9 mouse cellular contexts compared by ENCODE assay signal in the genomic region with DNA sequence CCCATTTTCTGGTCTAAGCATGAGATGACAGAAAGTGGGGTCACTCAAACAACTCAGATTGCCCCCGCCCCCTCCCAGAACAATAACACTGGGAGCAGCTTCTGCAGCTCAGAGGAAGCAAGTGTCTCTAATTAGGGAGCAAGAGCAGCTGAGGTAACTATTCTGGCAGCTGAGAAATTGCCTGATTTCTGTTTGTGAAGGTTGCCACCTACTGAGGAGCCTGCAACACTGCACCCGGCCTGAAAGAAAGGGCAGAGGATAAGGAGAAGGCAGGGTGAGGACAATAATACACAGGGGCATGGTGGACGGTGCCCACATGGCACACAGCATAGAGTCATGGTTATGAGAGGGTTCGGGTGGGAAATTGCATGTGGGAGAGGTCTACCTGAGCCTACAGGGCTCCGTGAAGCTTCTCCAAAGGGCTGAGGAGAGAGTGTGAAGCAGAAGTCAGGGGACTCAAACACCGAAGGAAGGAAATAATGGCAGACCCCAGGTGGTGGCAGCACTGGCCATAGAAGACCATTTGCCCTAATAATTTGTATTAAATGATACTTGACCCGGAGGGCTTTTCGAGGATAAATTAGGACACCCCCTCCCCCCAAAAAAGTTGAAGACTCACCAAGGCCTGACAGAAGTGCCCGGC.
DNase-seq lines count a peak whose midpoint lies in the region; ATAC-seq and TF ChIP-seq lines count a peak whose summit lies in the region.
"Had no signal": no experiment of that assay in that cellular context is flagged by ENCODE, and none has a peak within 500 bp of the region (broad histone marks: within the 10 kb centered on the region; RNA-seq: fewer than 3 reads in every experiment).

No protein-coding gene starts in this region.

- no peaks in the 10 kb centered on the region for H3K36me3 ChIP-seq in hindbrain, embryonic 10.5 days
- H3K36me3 ChIP-seq in lung, embryonic 16.5 days (ENCODE audit: control insufficient read depth, insufficient read depth, low read length): no peaks in the 10 kb centered on the region
- H3K36me3 ChIP-seq: limb, embryonic 15.5 days had no signal

- H3K9ac ChIP-seq in lung, embryonic 16.5 days (ENCODE audit: low read length): no peak overlapping the region
- H3K9ac ChIP-seq: limb, embryonic 15.5 days had no signal

- no peaks in the 10 kb centered on the region for H3K27me3 ChIP-seq in hindbrain, embryonic 10.5 days (ENCODE audit: insufficient read depth, poor library complexity, severe bottlenecking)
- no peaks in the 10 kb centered on the region for H3K27me3 ChIP-seq in lung, embryonic 16.5 days (ENCODE audit: control insufficient read depth, insufficient read depth, low read depth, low read length)
- H3K27me3 ChIP-seq: limb, embryonic 15.5 days had no signal

- peak; percentile 92 for TF ChIP-seq CTCF in layer of hippocampus, adult 2 months (conservative IDR thresholded peaks at IDR 0.05)

- H3K27ac ChIP-seq in hindbrain, embryonic 10.5 days: peak overlapping the region; percentile 82
- peak overlapping the region; percentile 44; the same call in 1 of the 2 replicates for H3K27ac ChIP-seq in layer of hippocampus, adult 2 months
- H3K27ac ChIP-seq in lung, embryonic 16.5 days (ENCODE audit: low read length): no peak overlapping the region
- H3K27ac ChIP-seq: limb, embryonic 15.5 days had no signal

- H3K4me3 ChIP-seq in hindbrain, embryonic 10.5 days: no peak overlapping the region
- no peak overlapping the region for H3K4me3 ChIP-seq in layer of hippocampus, adult 2 months
- no peak overlapping the region for H3K4me3 ChIP-seq in lung, embryonic 16.5 days (ENCODE audit: low read length)
- H3K4me3 ChIP-seq: limb, embryonic 15.5 days had no signal

- 40% methylated on average over 9 of the region's 9 CpGs for WGBS in hindbrain, embryonic 10.5 days
- WGBS in lung, embryonic 16.5 days: 42% methylated on average over 9 of the region's 9 CpGs

- no peaks in the 10 kb centered on the region for H3K9me3 ChIP-seq in hindbrain, embryonic 10.5 days
- H3K9me3 ChIP-seq in lung, embryonic 16.5 days (ENCODE audit: control insufficient read depth, low read length): no peaks in the 10 kb centered on the region
- H3K9me3 ChIP-seq: limb, embryonic 15.5 days had no signal

- no peak overlapping the region for H3K4me2 ChIP-seq in lung, embryonic 16.5 days (ENCODE audit: low read depth, low read length)
- H3K4me2 ChIP-seq: limb, embryonic 15.5 days had no signal

- DNase-seq in WW6 (ENCODE audit: low read depth, low spot score): peak; percentile 16
- peak; percentile 78 for DNase-seq in cerebellum, adult 8-10 months
- peak; percentile 71 for DNase-seq in forelimb bud, embryonic 11.5 days (ENCODE audit: low read depth, low spot score)
- DNase-seq in hindbrain, embryonic 10.5 days (ENCODE audit: low spot score): peak; percentile 69
- DNase-seq in layer of hippocampus, adult 2 months (ENCODE audit: low spot score in 2 of 2): peak; percentile 72 to 79
- DNase-seq in retina, embryonic 14.5 days (ENCODE audit: low spot score): peak; percentile 88
- DNase-seq in c-Kit-positive CD71-positive TER-119-positive erythroid progenitor cells, embryonic 14.5 days (ENCODE audit: low spot score): no peak

- H3K4me1 ChIP-seq in hindbrain, embryonic 10.5 days (replicated peaks): peaks cover 17% of the 10 kb centered on the region; the same call in 1 of the 2 replicates
- peaks cover 6% of the 10 kb centered on the region for H3K4me1 ChIP-seq in lung, embryonic 16.5 days (replicated peaks; ENCODE audit: control insufficient read depth, insufficient read depth, low read length)

- ATAC-seq in lung, embryonic 16.5 days (ENCODE audit: low read depth): peak; percentile 79
